Mouse (Mus musculus): ENCODE results near the gene Pskh1. TPM values are rescaled to one million over a fixed set of nuclear protein-coding genes. Genes with fewer than 3 reads are reported as not detected.

Pskh1 gene
- polyA plus RNA-seq, 1 experiment = 51.2 TPM

DNA sequence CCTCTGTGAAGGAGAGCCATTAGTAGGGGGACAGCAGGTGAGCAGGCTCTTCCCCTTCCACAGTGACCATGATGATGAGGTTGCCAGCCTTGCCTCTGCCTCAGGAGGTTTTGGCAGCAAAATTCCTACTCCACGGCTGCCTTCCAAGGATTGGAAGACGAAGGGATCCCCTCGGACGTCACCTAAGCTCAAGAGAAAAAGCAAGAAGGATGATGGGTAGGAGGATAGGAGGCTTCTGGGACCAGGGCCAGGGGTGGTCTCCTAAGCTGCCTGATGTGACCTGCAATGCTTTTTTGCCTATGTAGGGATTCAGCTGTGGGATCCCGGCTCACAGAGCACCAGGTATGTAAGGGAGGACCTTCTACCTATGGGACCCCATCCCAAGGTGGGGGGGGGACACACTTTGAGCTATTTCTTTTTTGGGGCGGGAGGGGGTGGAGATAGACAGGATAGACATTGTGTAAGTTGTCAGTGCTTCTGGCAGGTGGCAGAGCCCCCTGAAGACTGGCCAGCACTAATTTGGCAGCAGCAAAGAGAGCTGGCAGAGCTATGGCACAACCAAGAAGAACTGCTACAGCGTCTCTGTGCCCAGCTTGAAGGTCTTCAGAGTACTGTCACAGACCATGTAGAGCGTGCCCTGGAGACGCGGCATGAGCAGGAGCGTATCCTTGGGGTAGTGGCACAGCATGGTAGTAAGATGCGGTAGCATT, 10.3 kb upstream of the Pskh1 start:
- 98% methylated on average over 12 of the region's 12 CpGs for WGBS

DNA sequence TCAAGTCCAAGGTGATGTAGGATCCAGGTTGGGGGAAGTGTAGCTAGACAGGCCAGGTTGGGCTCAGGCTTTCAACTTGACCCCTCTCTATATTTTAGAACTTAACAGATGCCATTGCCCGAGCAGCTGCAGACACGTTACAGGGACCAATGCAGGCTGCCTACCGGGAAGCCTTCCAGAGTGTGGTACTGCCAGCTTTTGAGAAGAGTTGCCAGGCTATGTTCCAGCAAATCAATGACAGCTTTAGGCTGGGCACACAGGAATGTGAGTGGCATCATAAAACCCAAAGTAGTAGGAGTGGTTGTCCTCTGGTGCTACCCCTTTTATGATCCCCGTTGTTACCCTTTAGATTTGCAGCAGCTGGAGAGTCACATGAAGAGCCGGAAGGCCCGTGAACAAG, 9.4 kb upstream of the Pskh1 start:
- Histone ChIP-seq H3K4me3 (ENCODE audit: control insufficient read depth, insufficient read depth, low read length) (no peak overlapping the region), H3K27me3 (ENCODE audit: control insufficient read depth, insufficient read depth, low read length) (no peaks in the 10 kb centered on the region), H3K27ac (ENCODE audit: control insufficient read depth, insufficient read depth, low read length) (no peak overlapping the region), H3K4me1 (replicated peaks; ENCODE audit: control insufficient read depth, insufficient read depth, low read length) (no peaks in the 10 kb centered on the region), H3K36me3 (ENCODE audit: control insufficient read depth, insufficient read depth, low read length) (peaks cover 50% of the 10 kb centered on the region)
- 98% methylated on average over 6 of the region's 6 CpGs for WGBS
- TF ChIP-seq POLR2A (IDR thresholded peaks at IDR 0.05; ENCODE audit: control insufficient read depth, extremely low read depth, insufficient read depth, low read length, poor library complexity) (no peak), CTCF (IDR thresholded peaks at IDR 0.05; ENCODE audit: borderline replicate concordance, control insufficient read depth, extremely low read depth, insufficient read depth, low read length, poor library complexity) (no peak)
- no peak for DNase-seq

More for the DNA sequence above, 10.3 kb upstream of the Pskh1 start:
- DNase-seq = no peak
- peaks cover 60% of the 10 kb centered on the region for H3K36me3 ChIP-seq (ENCODE audit: control insufficient read depth, insufficient read depth, low read length)
- no peak overlapping the region for H3K4me3 ChIP-seq (ENCODE audit: control insufficient read depth, insufficient read depth, low read length)
- no peaks in the 10 kb centered on the region for H3K4me1 ChIP-seq (replicated peaks; ENCODE audit: control insufficient read depth, insufficient read depth, low read length)
- no peak for TF ChIP-seq CTCF (IDR thresholded peaks at IDR 0.05; ENCODE audit: borderline replicate concordance, control insufficient read depth, extremely low read depth, insufficient read depth, low read length, poor library complexity)
- TF ChIP-seq POLR2A (IDR thresholded peaks at IDR 0.05; ENCODE audit: control insufficient read depth, extremely low read depth, insufficient read depth, low read length, poor library complexity) = no peak
- H3K27me3 ChIP-seq (ENCODE audit: control insufficient read depth, insufficient read depth, low read length) = no peaks in the 10 kb centered on the region
- no peak overlapping the region for H3K27ac ChIP-seq (ENCODE audit: control insufficient read depth, insufficient read depth, low read length)

- Histone ChIP-seq H3K4me1 (replicated peaks; ENCODE audit: control insufficient read depth, insufficient read depth, low read length) (no peaks in the 10 kb centered on the region), H3K36me3 (ENCODE audit: control insufficient read depth, insufficient read depth, low read length) (peaks cover 36% of the 10 kb centered on the region), H3K27ac (ENCODE audit: control insufficient read depth, insufficient read depth, low read length) (no peak overlapping the region), H3K27me3 (ENCODE audit: control insufficient read depth, insufficient read depth, low read length) (no peaks in the 10 kb centered on the region), H3K4me3 (ENCODE audit: control insufficient read depth, insufficient read depth, low read length) (no peak overlapping the region)
- TF ChIP-seq CTCF (IDR thresholded peaks at IDR 0.05; ENCODE audit: borderline replicate concordance, control insufficient read depth, extremely low read depth, insufficient read depth, low read length, poor library complexity) (no peak), POLR2A (IDR thresholded peaks at IDR 0.05; ENCODE audit: control insufficient read depth, extremely low read depth, insufficient read depth, low read length, poor library complexity) (no peak)
- 93% methylated on average over 6 of the region's 6 CpGs for WGBS
- peak; percentile 39 for DNase-seq
Measured at GRCm38 (mm10) chr8:105892432-105892831, 7.8 kb upstream of the Pskh1 start.

DNA sequence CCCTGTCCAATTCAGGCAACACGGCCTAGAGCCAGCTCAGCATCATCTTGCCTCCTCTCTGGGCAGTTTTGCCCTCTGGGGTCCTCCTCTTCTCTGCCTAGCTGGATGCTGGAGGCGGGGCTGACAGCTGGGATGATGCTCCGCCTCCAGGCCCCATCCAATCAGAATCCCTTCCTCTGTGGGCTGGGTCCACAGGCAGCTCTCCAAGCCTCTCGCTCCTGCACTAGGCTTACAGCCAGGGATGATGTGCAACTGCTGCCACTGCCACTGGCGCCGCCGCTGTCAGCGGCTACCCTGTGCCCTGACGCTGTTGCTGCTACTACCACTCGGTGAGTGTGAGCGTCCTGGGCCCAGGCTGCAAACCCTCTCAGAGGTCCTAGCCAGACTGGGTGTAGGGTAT, 6.9 kb upstream of the Pskh1 start, which contains the start of gene Nrn1l:
Nrn1l (plus strand) TSS at position 229 of the 400 bp plus-strand sequence.
- Histone ChIP-seq H3K36me3 (ENCODE audit: control insufficient read depth, insufficient read depth, low read length) (peaks cover 27% of the 10 kb centered on the region), H3K4me1 (replicated peaks; ENCODE audit: control insufficient read depth, insufficient read depth, low read length) (no peaks in the 10 kb centered on the region), H3K27me3 (ENCODE audit: control insufficient read depth, insufficient read depth, low read length) (no peaks in the 10 kb centered on the region), H3K27ac (ENCODE audit: control insufficient read depth, insufficient read depth, low read length) (no peak within 1 kb of the TSS), H3K4me3 (ENCODE audit: control insufficient read depth, insufficient read depth, low read length) (no peak within 1 kb of the TSS)
- WGBS = 89% methylated on average over 11 of the region's 11 CpGs
- DNase-seq = peak; percentile 13
- no peak for TF ChIP-seq CTCF (IDR thresholded peaks at IDR 0.05; ENCODE audit: borderline replicate concordance, control insufficient read depth, extremely low read depth, insufficient read depth, low read length, poor library complexity)
- TF ChIP-seq POLR2A (IDR thresholded peaks at IDR 0.05; ENCODE audit: control insufficient read depth, extremely low read depth, insufficient read depth, low read length, poor library complexity) = no peak

DNA sequence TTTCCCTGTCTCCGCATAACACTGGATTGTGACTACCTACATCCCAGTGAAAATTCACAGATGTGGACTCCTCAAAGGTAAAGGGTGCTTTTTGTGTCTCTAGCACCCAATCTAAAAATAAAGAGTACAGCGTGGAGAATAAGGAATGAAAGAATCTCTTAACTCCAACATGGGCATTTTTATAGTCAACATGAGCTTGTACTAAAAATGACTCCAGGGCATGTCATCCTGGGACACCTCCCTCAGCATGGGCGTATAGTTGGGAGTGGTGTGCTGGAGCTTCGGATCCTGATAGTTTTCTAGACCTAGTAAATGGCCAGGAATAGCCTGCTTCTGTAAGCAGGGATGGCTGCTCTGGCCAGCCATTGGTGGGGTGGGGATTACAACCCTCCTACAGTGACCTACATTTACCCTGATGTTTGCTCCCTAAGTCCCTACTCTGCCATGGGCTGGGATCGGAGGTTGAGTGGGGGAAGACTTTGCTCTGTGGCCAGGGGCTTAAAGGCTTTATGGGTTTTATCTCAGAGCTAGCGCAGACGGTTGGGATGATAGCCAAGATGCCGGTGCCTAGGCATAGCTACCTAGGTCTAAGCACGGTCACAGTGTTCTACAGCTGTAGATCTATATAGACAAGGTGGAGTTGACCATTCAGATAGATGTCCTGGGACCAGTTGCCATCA, 2.3 kb upstream of the Pskh1 start:
- Histone ChIP-seq H3K4me1 (replicated peaks; ENCODE audit: control insufficient read depth, insufficient read depth, low read length) (0 out of 2 replicates have a peak, but pooled peaks cover 2% of the 10 kb centered on the region), H3K27me3 (ENCODE audit: control insufficient read depth, insufficient read depth, low read length) (no peaks in the 10 kb centered on the region), H3K27ac (ENCODE audit: control insufficient read depth, insufficient read depth, low read length) (no peak overlapping the region), H3K36me3 (ENCODE audit: control insufficient read depth, insufficient read depth, low read length) (no peaks in the 10 kb centered on the region), H3K4me3 (ENCODE audit: control insufficient read depth, insufficient read depth, low read length) (no peak overlapping the region)
- WGBS = 94% methylated on average over 9 of the region's 9 CpGs
- TF ChIP-seq CTCF (IDR thresholded peaks at IDR 0.05; ENCODE audit: borderline replicate concordance, control insufficient read depth, extremely low read depth, insufficient read depth, low read length, poor library complexity) (no peak), POLR2A (IDR thresholded peaks at IDR 0.05; ENCODE audit: control insufficient read depth, extremely low read depth, insufficient read depth, low read length, poor library complexity) (no peak)
- no peak for DNase-seq

DNA sequence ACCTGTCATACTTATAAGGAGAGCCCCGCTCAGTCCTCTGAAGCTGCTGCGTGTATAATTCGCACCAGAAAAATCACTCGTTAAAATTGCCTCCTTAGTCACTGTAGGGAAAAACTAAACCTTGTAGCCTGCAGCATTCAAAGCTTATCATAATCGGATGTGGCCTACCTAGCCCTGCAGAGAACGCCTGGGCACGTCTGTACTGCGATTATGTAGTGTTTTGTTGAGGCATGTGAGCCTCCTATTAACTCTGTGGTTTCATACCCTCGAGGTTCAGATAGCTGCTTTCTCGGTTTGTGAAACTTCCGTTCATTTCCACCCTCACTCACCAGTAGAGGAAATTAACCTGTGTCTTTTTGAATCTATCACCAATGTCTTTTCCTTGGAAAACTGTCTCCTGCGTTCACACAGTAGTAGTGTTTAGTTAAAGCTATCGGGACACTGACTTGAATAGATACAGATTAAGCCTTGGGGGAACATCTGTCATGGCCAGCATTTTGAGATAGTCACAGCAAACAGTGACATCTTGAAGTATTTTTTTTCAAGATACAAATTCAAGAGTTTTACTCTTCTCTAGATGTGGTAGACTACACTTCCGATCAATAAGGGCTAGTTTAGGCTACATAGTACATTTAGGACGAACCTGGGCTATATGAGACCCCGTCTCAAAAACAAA, 838 bp downstream of the Pskh1 start:
- H3K36me3 ChIP-seq (ENCODE audit: control insufficient read depth, insufficient read depth, low read length) = no peaks in the 10 kb centered on the region
- 24% methylated on average over 16 of the region's 16 CpGs for WGBS
- H3K4me1 ChIP-seq (replicated peaks; ENCODE audit: control insufficient read depth, insufficient read depth, low read length) = 0 out of 2 replicates have a peak, but pooled peaks cover 2% of the 10 kb centered on the region
- no peak for DNase-seq
- peak overlapping the region; percentile 39 for H3K27ac ChIP-seq (ENCODE audit: control insufficient read depth, insufficient read depth, low read length)
- peak overlapping the region; percentile 91 for H3K4me3 ChIP-seq (ENCODE audit: control insufficient read depth, insufficient read depth, low read length)
- H3K27me3 ChIP-seq (ENCODE audit: control insufficient read depth, insufficient read depth, low read length) = no peaks in the 10 kb centered on the region
- TF ChIP-seq POLR2A (IDR thresholded peaks at IDR 0.05; ENCODE audit: control insufficient read depth, extremely low read depth, insufficient read depth, low read length, poor library complexity) (no peak), CTCF (IDR thresholded peaks at IDR 0.05; ENCODE audit: borderline replicate concordance, control insufficient read depth, extremely low read depth, insufficient read depth, low read length, poor library complexity) (no peak)

Measured in thymus, adult 2 months (tissue).